Mouse (Mus musculus) heart, postnatal 10 days (tissue): Measurements from ENCODE around the gene Gm28043. TPM values are rescaled to one million over a fixed set of nuclear protein-coding genes. Genes with fewer than 3 reads are reported as not detected.

Source experiments
- DNase-seq, 2 experiments: peaks; one replicate each; pipeline ENCODE4 v3.0.0; 2021
- intact Hi-C: fragments of 180-260 bp; cut with DNase I; formaldehyde crosslinking; loops from one replicate; pipeline ENCODE4 v1.15.1; 2025
- total RNA-seq, 2 experiments: library from RNA; stranded (reverse); gene quantifications; 2 replicates each; pipeline ENCODE4 v1.2.3; 2021

Gene Gm28043
- total RNA-seq, 2 experiments from 2014 or later = 1.4 to 2.0 TPM

DNA sequence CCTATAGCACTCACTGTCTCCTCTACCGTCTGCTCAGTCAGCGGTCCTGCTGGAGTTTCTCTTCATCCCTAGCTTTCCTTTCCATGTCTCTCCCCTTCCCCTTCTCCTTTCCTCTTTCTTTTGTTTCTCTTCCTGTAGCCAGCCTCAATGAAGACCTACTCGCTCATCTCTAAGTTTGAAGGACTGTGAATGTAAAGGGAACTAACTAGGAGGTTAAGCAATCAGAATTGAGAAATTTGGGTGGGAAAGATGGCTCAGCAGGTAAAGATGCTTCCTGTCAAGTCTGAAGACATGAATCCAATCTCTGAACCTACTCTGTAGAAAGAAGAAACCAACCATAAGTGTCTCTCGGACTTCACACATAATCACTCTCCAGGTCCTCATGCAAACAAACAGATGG, 58.6 kb downstream of the Gm28043 start:
- no peak for DNase-seq
- intact Hi-C loops = no loop called here

DNA sequence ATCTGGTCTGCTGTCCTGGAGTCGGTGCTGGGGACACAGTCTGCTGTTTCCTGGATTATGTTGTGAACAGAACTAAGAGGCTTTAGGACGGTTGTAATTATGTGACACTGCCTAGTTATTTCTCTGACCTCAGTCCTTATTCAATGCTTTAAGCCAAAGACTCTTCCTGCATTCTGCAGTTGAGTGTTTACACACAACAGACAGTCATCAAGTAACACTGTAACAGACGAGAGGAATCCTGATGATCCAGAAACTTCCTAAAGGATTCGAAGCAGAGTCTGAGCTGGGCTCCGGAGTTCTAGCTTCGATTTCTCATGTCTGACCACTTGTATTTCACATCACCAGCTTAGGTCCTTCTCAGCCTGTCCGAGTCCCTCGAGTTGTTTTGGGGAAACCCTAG, 63.9 kb downstream of the Gm28043 start:
- intact Hi-C loops = no loop called here

DNA sequence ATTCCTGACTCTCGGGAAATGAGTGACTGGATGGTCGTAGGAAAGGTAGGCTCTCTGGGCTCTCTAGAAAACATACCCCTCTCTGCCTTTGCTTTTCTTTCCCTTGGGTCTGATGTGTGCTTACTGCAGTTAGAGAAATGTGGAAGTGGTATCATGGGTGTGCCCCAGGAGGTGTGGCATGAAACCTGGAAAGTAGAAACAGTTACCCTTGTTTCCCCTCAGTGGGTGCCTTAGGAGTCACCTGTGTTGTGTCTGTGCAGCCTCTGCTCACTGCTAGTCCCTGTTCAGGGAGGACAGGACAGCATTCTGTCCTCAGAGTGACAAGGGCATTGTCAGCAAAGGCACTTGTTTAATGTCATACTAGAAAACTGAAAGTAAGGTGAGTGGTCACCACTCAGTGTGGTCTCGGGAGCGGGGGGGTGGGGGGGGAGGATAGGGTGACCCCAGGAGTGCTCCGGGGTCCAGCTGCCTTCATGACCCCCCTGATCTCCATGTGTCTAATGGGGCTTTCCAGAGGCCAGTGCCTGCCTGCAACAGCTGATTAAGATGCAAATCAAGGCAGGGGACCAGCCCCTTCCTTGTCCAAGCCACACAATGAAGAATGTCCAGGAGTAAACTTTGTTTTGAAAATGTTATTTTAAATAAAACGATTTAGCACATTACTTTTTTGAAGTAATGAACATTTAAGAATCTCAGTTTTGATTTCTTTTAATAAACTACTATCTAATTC, 64.5 kb downstream of the Gm28043 start:
- no peak for DNase-seq
- intact Hi-C loops = no loop called here

More for the DNA sequence above, 63.9 kb downstream of the Gm28043 start:
- no peak for DNase-seq

DNA sequence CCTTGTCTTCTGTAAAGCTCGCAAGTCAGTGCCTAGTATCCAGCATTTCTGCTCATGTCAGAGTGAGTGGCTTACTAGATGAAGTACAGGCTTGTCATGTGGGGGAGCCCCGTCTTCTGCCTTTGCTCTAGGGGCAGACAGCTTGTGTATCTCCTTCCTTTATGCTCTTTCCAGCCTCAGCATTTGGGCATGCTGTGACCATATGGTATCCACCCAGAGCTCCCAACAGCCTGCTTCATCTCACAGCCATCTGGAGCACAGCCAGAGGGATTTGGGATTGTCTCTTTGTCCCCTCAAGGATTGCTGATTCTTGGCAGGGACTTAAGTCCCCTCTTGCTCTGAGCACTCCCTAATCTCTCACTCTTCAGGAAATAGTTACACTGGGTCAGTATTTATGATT, 65.5 kb downstream of the Gm28043 start:
- peak; percentile 48 to 54 for DNase-seq
- intact Hi-C loops = no loop called here

DNA sequence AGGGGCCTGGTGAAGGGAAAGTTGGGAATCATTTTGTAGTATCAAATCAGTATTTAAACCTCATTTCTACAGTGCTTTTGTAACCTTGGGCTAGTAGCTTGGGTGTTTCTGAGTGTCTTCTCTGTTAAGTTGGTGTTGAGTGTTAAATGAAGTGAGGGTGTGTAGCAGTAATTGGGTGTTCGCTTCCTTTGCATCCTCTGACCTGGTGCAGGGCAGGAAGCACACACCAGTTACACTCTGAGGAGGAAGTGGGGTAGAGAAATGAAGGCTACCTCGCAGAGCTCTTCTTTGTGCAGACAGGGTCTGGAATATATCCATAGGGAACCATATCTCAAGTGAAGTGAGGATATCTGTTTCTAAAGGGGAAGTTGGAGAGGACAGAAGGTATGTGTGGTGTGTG, 66.2 kb downstream of the Gm28043 start:
- intact Hi-C loops = no loop called here
- DNase-seq = no peak

DNA sequence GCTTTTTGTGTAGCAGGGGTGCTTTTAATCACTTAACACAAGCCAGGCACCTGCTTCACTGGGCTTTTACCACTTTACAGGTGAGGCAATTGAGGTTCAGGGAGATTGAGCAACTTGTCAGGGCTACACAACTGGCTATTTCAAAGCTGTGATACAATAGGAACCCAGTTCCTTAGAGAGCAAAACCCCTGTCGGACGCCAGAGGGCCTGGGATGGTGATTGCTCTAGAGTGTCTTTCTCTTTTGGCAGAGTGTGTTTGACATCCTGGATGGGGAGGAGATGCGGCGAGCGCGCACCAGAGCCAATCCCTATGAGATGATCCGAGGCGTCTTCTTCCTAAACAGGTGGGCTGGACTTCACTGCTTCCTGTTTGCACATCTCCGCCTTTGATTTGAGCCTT, 67.0 kb downstream of the Gm28043 start:
- no peak for DNase-seq
- intact Hi-C loops = no loop called here

DNA sequence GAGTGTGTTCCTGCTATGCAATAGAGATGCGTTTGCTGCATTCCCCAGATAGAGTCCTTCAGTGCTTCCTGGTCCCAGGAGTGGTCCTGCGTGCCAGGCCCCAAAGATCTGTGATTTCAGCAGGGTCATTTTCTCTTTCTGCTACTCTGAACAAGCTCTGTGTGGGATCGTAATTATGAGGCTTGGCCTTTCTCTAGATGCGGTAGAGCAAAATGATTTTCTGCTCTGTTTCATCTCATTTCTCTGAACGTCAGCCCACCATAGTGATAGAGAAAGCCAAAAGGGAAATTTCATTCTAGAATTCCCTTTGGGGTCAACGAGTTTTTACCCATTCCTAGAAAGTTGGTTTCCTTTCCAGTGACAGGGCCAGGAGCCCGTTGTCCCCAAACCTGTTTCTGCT, 67.6 kb downstream of the Gm28043 start:
- DNase-seq = no peak
- intact Hi-C loops = no loop called here

DNA sequence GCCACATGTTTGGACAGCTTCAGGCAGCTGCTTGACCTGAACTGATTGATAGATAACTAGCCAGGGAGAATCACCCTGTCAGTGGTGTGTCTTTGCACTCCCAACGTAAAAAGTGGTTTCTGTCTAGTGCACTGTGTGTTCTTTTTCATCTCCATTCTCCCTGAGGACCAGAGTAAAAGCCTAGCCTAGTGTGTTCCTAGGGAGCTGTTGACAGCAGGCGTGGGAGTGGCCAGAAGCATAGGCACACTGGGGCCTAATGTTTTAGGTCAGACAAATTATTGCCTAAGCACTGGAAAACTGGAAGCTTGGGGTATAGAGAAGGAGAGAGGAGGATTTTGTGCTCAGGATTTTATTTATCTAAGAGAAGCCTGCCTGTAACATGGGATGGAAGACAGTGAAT, 68.5 kb downstream of the Gm28043 start:
- peak in 1 of 2 experiments; percentile 36 for DNase-seq

DNA sequence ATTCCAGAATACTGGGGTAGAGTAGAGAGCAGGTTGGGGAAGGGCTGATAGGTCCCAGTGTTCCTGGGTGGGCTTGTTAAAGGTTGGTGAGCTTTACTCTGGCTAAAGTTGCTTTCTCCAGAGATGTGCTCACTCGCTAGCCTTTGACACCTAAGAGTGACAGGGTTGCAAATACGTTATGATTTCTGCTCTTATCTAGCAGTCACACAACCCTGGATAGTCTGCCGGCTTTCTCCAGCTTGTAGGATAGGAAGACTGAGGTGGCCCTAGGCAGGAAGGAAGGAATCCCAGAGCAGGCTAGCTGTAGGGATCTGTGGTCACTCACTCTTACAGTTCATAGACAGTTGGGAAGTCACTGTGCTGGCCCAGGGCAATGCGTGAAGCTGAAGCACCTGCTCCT, 69.6 kb downstream of the Gm28043 start:
- intact Hi-C loops = no loop called here
- DNase-seq = no peak

More for the DNA sequence above, 68.5 kb downstream of the Gm28043 start:
- intact Hi-C loops = no loop called here

DNA sequence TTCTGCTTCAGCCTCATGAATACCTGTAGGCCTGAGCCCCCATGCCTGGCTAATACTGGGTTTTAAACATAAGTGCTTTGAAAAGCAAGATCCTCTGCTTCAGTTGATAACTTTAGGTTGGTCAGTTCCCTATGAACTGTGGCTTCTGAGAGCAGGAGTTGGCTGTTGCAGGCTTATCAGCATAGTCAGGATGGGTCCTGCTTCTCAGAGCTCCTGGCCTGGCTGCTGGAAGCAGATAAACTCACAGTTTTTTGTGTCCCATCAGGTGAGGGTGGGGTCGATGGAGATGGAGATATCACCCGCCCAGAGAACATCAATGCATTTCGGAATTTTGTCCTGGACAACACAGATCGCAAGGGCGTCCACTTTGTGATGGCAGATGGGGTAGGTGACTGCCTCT, 72.1 kb downstream of the Gm28043 start:
- DNase-seq = no peak
- intact Hi-C loops = no loop called here

DNA sequence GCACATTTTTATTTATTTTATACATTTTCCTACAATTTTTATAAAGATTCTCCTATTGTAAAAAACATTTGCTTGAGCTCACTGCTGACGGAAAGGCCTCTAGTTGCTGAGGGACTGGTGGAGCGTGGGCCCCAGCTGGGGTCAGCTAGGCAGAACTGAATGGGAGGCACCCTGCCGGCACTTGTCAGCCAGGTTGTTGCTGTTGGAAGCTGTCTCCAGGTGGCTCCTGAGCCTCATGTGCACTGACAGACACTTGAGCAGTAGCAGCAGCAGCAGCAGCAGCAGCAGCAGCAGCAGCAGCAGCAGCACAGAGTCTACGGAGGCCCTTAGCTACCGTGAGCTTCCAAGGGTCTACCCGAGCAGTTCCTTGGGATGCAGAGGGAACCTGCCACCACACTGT, 72.7 kb downstream of the Gm28043 start:
- intact Hi-C loops = no loop called here
- DNase-seq = no peak

DNA sequence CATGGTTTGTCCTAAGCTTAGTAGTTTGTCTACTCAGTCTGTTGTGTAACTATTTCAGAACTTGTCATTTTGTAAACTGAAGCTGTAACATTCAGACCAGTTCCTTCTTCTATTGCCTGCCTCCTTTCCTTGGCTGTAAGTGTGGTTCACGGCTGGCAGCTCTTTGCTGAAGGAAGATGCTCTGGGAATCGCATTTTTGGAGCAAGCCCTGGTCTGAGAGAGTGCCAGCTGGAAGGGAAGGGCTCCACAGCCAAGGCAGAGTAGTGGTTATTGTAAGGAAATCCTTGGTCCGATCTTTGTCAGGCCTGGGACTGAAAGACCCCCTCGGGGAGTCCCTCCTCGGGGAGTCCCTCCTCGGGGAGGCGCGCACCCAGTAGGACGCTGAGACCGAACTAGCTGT, 73.9 kb downstream of the Gm28043 start:
- intact Hi-C loops = no loop called here
- no peak for DNase-seq

DNA sequence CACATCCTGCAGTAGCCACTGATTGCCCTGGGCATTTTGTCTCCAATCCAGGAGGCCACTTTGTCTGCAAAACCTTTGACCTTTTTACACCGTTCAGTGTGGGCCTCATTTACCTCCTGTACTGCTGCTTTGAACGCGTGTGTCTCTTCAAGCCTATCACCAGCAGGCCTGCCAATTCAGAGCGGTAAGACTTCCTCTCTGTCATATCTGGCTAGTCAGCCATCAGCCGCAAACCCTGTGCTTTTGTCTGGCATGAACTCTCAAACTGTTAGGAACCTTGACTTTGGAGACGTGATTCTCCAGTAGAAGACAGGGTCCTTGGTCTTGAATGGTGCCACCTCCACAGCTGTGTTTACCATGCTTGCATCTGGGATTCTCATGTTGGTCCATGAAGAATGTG, 75.6 kb downstream of the Gm28043 start:
- no peak for DNase-seq
- intact Hi-C loops = no loop called here

DNA sequence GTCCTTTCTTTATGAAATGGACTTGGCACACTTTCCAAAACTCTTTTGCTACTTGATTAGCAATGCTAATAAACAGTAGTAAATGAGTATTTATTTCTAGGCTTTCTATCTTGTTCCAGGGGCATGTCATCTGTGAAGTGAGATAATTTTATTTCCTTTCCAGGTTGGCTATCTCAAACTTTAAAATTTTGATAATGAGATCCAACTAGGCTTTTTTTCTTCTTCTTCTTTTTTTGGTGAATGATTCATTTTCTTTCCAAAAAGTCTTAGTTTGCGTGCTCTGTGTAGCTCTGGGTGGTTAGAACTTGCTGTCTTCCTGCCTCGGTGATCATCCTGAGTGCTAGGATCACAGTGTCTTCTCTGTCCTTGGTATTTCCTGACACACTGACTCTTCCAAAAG, 78.2 kb downstream of the Gm28043 start:
- DNase-seq = no peak
- intact Hi-C loops = no loop called here

DNA sequence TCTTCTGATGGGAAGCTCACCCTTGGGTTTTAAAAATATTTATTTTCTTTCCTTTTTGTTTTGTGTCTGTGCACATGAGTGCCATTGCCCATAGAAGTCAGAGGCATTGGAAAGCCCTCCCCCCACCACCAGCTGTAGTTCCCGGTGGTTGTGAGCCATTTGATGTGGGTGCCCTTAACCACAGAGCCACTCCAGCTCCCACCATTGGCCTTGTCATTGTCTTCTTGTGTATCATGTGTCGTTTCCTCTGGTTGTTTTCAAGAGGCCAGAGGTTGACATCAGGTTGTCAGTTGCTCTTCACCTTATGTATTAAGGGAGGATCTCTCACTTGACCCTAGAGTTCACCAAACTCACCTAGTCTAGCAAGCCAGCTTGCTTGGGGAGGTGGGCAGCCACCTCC, 78.9 kb downstream of the Gm28043 start:
- DNase-seq = no peak
- intact Hi-C loops = no loop called here

DNA sequence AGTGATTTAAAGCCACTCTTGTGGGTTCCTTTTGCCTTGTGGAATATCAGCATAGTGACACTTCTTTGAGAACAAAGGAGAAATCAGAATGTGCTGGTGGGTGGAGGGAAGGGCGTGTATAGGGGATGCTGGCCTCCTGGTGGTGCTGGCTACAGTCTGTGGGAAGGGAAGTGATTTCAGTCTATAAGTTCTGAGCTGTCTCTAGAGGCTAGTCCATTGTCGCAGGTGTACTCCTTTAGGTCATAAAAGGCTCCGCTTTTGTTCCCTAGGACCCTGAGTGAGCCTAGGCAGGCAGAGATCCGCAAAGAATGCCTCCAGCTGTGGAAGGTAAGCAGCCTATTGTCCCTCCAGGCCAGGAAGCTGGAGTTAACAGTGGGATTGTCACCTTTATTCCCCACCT, 79.8 kb downstream of the Gm28043 start:
- intact Hi-C loops = no loop called here
- no peak for DNase-seq

DNA sequence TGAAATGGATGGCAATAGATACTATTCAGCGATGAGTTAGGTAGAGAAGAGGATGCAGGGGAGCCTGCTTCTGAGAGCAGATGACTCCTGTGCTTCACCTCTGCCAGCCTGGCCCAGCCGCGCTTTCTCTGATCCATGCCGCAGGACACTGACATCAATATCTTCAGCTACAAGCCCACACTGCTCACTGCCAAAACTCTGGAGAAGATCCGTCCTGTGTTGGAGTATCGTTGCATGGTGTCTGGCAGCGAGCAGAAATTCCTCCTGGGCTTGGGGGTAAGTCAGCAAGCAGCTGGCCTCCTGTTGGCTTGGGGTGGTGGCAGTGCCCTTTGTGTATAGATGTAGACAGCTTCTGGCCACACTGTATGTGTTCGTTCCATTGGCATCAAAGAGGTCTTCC, 82.3 kb downstream of the Gm28043 start:
- no peak for DNase-seq
- intact Hi-C loops = no loop called here

DNA sequence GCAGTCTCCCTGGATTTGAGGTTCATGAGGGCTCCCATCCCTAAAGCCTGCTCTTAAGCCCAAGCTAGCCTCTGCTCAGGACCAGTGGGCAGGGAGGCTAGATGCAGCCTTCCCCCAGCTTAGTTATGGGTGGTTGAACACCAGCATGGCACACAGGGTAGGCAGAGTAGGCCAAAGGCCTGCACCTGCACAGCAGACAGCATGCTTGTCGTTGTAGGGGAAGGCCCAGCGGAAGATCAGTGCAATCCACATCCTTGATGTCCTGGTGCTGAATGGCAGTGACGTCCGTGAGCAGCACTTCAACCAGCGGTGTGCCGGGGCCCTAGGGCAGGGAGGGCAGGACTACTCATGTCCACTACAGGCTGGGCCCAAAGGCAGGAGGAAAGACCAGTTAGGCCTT, 83.7 kb downstream of the Gm28043 start:
- intact Hi-C loops = no loop called here

DNA sequence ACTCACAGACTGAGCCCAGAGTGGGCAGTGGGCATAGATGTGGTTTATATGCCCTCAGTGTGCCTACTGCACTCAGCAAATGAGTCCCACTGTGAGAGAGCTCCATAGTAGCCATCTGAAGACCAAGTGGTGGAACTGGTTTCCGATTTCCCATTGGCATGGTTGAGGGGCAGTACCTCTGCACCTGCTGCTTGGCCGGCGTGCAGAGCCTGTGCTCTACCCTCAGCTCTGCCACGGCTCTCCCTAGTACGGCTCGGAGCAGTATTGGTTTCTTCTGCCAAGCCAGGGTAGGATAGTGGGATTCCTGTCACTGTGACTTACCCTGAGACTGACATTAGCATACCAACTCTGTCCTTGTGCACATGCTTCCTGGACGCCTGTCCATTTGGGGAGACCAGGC, 85.9 kb downstream of the Gm28043 start:
- intact Hi-C loops = no loop called here
- no peak for DNase-seq

More for the DNA sequence above, 83.7 kb downstream of the Gm28043 start:
- DNase-seq = no peak

DNA sequence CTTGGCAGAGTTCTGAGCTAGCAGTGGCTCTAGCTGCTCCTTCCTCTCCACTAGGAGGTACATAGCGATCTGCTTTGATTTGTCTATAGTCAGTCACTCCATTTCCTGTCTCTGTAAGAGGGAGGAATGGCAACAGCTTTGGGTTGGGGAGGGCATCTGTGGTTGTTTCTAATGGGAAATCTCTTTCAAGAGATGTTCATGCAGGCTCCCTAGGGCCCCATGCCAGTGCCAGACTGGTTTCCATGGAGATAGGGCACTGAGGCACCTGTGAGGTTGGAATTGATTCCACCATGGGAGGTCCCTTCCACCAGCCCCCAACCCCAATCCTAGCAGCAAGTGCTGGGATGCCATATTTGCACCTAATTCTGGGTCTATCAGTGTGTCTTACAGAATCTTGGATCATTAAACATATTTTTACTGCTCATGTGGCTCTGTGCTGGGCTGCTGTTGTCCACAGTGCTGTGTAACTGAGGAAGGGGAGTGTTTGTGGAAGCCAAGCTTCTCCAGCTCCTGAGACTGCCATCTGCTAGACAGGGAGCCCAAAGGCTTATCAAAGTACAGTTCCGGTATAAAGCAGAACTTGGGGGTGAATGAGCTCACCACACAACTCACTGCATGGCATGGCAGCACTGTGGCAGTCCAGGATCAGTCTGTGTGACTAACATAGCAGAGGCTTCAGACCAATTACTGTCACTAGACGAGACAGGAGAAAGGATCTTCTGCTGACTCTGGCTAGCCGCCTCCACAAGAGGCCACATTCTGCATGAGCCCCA, 88.4 kb downstream of the Gm28043 start:
- DNase-seq = no peak
- intact Hi-C loops = no loop called here

DNA sequence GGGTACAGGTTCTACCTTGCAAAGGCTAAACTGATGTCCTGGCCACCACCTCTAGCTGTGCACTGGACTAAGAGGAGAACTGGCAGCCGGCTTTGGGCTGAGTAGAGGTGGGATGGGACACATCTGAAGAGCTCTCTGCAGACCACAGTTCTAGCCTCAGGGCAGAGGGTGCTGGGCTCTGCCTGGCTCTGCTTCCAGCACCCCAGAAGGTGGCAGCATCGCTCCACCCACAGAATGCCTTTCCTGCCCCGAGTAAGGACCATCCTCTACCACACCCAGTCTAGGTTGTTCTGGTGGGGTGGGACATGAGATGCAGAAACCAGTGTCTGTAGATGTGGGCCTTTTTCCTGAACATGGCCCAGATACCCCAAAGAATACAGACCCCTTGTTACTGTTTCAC, 90.1 kb downstream of the Gm28043 start:
- peak; percentile 60 to 77 for DNase-seq
- intact Hi-C loops = loop anchor here (2.0 to 5.0 kb wide), 2 partner anchors 68 to 178 kb away; no protein-coding TSS in a partner anchor

DNA sequence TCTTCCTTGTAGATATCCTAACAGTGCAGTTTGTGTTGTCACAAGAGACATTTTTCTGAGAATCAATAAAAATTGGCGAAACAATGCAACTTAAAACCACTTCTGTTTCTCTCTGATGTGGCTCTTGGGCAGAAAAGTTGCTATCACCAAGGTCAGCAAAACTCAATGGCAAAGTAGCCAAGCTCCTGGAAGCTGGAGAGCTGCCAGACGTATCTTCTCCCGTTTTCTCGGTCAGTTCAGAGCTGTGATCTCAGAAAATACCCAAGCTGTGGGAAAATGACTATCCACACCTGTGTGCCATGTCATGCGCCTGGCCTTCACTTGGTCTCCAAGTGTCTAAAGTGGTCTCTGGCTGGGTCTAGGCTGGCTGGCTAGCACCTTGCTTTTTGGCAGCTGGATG, 91.2 kb downstream of the Gm28043 start:
- intact Hi-C loops = loop anchor here (2.0 to 5.0 kb wide), 2 partner anchors 66 to 177 kb away; no protein-coding TSS in a partner anchor
- no peak for DNase-seq
